Mouse (Mus musculus) left cerebral cortex, adult 9 months (tissue): ENCODE measurements at regions not wholly inside any gene's neighbourhood (a gene's known extent, or its start where the extent isn't known, plus 50 kb on each side); places are given as distances from the start of the nearest gene placed in this dataset.

Experiments used
- DNase-seq, 2 experiments: peaks; one replicate each; pipeline ENCODE4 v3.0.0; 2022; ENCODE audit warnings: low spot score in 2 of 2

DNA sequence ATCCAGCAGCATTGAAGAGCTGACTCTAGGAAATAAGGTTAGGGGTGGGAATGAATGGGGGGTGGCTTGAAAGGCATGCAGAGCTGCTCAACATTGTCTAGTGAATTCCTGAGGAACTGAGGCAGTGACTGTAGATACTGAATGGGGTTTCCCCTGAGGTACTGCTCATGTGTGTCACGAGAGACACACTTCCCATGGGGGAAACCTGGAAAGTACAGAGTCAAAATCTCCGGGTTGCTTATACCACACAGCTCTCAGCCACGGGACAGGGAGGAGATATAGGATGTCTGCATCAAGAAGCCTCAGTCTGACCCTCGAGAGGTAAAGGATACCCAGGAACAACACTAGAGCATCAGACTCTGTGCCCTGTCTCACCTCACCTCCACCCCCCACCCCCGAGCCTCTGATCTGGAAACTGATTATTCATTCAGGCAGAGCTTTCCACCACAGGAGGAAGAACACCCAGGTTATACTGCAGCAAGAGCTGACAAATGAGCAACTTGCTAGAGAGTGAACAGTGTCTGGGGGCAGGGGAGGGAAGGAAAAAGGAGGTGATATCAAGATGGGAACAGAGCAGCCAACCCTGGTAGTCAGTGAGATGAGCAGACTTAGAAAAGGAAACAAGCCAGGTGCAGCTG, 102.3 kb upstream of the Nfe2l3 start:
- no peak for DNase-seq

DNA sequence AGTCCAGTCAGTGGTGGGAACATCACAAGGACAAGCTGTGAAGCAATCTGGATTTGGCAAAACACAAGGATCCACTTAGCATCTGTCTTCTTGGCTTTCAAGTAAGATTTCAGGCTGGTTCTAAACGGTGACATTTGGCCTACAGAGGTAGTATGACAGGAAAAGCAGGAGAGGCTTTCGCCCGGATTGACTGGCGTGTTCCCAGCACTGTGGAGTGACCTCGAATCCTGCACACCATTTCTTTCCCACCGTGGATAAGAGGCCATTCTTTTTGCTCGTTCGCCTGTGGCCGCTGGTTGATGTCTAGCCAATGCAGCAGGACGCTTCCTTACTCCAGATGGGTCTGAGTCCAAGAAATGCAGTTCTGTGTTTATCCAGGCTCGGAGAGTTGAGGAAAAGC, 99.6 kb upstream of the Nfe2l3 start:
- DNase-seq: no peak

DNA sequence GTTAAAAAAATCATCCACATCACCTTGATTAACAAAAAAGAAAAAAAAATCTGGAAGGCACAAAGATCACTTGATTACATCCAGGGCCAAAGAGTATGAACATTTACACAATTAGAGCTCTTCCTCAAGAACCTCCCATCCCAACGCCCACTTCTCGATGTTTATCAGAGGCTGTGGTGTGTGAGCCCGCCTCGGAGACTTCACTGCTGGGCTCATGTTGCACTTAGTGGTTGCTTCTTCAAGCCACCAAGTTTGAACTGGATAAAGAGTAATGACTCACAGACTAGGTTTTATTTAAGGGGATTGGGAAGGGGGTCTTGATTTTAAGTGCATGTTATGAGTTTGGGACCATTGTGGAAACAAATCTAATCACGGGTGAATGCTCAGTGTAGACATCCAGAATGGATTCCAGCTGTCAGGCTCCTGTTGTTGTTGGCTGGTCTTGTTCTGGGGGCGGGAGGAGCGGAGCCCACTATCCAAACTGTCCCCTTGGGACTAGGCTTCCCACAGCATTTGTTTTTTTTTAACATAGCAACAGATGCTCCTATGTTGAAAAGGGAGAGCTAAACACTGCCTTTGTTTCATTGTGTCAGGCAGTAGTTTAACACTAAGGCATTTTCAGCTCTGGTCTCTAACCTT, 98.6 kb upstream of the Nfe2l3 start:
- no peak for DNase-seq

DNA sequence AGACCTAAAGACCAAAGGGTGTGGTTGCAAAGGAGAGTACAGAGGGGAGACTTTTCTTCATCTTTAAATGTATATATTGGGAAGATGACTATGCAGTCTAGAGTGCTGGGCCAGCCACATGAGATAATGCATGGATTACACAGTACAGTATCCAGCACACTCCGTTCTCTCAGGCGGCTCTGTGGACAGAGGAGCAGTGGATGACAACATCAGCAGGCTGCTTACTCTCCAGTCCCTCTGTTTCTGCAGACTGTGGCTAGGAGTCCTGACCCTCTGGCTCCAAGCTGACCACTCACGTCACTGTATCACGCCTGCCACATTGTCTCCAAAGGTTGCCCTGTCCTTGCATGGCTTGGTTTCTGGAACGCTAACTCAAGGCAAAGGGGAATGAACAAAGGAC, 97.2 kb upstream of the Nfe2l3 start:
- DNase-seq: no peak

DNA sequence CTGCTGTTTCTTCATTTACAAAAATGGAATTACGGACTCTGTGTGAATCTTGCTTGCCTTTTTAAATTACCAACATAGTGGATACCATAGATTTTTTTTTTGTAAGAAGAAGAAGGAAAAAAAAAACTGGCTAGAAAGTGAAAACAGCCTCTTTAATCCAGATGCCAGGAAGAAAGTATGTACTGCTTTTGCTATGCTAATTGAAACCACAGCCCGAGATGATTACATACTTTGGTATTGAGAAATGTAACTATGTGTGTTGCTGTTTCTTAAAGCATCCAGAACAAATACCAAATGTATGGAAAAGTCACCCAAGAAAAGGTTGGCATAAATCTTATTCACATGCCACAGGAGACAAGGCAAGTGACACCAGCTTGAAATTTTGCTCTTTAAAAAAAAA, 93.2 kb upstream of the Nfe2l3 start:
- no peak for DNase-seq

DNA sequence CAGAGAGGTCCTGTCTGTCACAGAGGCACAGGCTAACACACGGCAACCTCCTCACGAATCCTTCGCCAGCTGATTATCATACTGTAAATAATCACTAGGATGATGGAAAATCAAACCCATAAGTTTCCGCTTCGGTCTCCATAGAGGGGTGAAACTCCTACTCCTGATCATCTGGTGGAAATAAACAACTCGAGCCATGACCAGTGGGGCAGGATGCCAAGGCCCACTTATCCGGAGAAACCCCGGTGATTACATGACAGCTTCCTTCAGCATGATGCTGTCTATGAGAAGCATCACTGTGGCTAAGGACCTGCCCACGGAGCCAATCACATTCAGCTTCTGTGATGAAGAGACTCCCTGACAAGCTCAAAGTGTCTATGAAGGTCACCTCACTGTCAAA, 84.7 kb upstream of the Nfe2l3 start:
- DNase-seq: no peak

DNA sequence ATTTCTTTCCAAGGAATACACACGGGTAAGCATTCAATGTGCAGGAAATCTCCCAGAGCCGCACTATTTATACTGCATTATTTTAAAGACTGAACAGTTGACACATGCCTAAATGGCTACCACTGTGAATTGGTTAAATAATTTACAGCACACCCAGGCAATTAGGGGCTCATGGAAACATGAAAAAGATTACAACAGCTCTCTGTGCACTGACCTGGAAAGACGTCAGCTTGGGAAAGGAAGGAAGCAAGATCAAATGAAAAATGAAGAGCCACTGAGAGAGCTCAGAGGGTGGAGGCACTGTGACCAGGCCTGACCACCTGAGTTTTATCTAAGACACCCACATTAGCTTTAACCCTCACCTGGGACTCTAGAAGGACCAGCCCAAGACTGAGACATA, 82.7 kb upstream of the Nfe2l3 start:
- DNase-seq: no peak

DNA sequence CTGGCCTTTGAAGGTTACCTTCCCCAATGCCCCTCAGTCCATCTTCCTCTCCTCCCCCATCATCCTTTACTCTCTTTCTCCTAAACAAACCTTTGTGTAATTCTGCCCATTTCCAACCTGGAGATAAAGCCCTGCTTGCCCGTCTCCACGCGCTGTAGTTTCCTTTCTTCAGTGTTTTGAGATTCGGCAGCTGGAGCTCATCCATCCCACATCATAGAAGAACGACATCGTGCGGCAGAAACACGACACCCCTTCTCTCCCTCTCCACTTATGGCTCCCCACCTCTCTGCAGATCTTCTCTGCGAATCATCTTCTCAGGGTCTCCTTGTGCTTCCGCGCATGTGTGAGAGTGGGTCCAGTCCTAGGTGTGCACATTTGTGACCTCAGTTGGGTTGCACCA, 77.4 kb upstream of the Nfe2l3 start:
- no peak for DNase-seq

DNA sequence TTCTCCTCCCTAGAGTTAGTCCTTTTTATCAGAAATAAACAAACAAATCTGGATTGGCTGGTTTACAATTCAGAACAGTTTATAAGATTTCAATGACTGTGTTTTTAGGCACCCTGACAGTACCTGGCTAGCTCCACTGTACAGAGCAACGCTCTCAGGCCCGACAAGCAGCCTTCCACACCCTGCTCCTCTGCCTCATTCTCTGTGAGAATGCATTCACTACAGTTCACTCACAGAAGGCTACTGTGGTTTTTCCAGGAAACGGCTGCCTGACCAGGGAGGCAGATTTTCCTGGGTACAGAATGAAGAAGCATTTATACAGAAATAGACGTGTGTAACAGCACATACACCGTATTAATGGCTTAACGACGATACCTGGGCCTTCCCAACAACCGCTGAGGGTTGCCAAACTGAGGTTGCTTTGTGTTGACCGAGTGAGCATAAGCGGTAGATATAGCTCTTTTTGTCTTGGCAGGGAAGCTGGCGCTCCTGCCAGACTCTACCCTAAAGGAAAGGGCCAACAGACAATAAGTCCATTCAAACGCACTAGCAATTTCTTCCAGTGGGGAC, 70.8 kb upstream of the Nfe2l3 start:
- no peak for DNase-seq

DNA sequence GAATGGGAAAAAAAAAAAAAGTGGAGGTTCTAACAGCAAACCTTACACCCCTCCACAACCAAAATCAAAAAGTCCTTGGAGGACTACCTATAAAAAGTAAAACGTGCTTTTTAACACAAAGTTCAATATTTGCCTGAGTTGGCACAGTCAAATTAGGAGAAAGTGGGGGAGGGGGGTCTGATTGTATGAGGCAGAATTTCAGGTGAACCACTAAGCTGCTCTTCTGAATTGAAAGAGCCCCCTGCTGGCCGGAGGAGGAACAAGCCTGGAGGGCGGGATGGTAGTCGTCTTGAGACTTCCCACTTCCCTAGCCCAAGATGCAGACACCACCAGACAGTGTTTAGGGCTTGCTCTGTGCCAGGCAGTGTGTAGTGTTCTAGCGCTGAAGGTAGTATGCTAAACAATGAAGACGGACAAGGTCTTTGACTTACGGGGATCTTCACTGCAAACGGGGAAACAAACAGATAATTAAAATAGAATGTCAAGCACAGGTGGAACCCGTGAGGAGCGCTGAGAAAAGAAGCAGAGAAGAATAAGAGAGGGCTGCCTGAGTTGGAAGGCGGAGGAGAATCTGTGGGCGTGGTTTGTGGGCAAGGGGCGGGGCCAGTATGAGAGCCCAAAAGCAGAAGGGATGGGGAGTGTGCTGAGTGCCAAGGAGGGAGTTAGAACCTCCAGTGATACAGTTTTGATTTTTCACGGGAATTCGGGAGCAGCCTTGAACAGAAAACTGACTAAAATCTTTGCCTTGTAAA, 69.8 kb upstream of the Nfe2l3 start:
- peak in 1 of 2 experiments; percentile 85 for DNase-seq

DNA sequence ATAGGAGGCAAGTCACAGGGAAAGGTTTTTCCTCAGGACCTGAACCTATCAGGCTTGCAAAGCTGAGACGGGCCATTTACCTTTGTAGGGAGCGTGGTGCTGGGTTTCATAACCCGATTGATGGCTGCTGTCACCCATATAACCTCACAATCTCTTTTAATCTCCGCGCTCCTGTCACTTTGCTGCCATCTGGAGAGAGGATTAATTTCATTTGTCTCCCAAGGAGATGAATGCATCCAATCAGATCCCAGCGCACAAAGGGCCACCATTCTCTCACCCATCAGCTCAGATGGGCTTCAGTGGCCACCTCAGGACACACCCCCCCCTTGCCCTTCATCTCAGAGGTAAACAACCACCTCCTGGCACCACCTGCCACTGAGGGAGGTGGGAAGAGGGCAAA, 67.7 kb upstream of the Nfe2l3 start:
- DNase-seq: no peak

DNA sequence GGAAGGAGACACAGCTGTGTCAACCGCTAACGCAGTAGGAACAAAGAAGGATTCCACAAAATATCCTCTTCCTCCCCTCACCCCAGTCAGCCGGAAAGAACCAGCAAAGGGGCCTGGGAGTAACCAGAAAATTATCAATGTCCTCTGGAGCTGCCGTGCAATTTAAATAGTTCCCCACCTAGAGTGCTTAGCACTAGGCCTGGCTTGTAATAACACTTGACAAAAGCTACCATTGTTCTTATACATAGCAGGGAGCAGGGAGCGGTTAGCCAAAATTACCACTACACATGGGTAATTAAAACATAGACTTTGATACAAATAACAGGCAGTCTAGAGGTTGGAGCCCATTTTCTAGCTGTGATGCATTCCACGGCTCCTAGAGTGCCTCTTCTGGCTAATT, 62.7 kb upstream of the Nfe2l3 start:
- DNase-seq: no peak

DNA sequence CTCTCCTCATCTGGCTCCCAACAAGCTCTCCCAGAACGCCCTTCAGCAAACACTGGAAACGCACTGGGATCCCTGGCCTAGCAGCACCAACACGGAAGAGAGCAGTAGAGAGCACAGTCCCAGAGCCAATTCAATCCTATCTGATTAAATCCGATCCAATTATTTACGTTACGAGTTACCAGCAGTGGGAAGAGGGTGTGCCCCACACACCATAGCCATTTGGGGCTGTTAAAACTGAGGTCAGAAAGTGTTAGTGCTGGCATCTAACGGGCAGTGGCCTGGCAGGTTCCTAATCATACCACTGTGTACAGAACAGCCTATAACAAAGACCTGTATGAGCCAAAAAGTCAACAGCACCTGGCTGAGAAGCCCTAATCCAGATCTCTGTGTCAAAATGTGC, 60.1 kb upstream of the Nfe2l3 start:
- no peak for DNase-seq

DNA sequence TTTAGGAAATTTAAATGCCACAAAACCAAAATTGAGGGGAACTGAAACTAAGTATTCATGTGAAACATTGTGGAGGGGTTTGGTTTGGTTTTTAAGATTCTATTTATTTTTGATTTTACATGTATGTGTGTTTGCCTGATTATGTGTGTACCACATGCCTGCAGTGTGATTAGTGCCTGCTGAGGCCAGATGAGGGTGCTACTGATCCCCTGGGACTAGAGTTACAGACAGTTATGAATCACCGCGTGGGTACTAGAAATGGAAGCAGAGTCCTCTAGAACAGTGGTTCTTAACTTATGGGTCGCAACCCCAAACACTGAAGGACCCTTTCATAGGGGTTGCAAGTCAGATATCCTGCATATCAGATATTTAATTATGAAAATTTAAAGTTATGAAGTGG, 54.0 kb upstream of the Nfe2l3 start:
- no peak for DNase-seq

DNA sequence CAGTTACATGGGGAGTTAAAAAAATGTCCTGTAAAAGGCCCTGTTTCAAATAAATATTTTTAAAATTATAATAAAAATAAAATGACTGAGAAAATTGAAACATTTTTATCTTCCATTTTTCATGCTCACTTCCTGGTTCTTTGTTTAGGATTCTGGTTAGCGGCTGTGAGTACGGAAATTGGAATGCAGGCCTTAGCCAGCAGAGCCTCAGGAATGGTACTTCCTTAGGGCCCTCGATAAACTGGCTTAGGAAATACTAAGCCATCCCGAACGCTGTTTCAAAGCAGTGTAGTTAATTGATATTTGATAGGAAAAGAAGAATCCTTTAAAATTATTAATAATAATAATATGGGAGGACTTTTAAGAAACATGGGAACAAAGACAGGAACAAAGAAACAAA, 53.4 kb upstream of the Nfe2l3 start:
- no peak for DNase-seq

DNA sequence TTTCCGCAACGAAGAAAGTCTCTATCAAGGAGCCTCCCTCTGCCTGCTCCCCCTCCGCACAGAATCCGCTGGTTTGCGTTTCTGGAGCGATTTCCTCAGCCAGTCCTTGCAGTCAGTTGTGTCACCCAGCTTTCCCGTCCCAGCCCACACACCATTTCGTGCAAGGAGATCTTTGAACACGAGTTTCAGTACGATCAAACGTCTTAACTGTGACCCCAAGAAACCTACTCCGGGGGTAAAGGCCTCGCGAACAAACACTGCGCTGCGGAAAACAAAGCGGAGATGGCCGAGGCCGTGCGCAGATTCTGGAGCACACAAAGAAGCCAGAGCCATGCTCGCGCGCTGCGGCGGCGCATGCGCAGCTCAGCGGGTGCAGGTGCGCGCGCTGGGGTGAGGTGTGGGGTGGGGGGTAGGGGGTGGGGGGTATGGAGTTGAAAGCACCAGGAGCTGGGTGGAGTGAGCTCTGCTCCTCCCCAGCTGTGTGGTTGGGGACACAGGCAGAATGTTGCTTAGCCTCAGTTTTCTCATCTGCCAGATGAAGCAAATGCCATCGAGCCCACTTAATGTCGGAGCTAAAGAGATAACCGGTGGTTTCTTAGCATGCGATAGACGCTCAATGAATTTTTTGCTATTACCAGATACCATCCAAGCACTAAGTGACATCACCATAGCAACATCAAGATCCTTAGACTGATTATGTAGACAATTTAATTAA, 52.8 kb upstream of the Nfe2l3 start:
- peak in 1 of 2 experiments; percentile 67 for DNase-seq

DNA sequence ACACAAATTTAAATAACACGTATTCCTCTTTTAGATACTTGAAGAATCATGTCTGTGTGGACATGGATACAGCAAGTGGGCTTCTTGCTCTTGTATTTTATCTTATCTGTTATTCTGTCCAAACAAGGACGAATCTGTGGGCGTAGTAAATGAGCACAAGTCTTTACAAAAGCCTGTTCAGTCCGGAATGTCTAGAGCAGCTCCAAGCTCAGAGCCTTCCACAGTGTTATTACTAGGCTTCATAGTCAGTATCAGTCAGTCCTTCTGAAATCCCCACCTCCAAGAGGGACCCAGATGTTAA, 52.2 kb upstream of the Nfe2l3 start:
- DNase-seq: peak in 1 of 2 experiments; percentile 4

DNA sequence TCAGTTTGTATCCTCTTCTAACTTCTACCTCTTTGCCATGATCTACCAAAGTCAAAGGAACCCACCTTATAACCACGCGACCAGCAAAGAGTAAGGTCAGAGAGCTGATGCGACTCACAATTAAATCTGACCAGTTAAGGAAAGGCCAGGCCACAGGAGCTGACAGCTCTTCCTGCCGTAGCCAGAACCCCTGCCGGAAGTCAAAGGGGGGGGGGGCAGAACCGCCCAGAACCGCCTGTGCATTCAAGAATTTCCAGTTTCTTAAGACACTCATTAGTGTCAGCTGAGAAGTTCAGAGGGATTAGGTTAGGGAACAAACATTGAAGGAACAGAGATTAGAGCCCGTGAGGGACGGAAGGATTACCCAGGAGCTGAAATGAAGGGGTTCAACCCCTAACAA, 51.0 kb upstream of the Nfe2l3 start:
- DNase-seq: no peak
